In the genomic region with DNA sequence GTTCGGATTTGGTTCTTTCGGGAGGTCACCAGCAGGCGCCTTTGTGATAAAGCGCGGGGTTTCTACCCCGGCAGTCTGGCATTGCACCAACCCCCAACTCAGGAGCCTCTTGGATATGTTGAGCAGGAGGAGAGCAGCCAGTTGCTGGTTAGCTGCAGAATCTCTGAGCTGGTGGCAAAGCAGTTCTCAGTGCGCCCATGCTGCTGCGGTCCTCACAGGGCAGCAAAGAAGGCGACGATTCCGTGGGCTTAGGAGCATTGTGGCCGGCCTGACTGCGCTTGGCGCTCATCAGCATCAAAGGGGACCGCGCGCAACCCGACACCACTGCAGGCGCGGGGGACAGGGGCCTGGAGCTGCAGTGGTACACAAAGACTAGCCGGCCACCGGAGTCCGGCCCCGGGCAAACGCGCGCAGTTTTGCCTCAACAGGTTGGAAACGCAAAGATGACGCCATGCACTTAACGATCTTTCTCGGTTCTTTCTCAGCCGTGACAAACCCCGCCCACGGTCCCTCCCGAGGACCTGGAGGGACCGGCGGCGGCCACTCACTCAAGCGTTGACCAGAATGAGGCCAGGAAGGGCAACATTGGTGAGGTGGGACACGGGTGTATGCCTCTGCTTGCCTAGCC, we compare ENCODE assay signal across 8 mouse cellular contexts. TPM values are rescaled to one million over a fixed set of nuclear protein-coding genes. Genes with fewer than 3 reads are reported as not detected.
DNase-seq lines count a peak whose midpoint lies in the region; ATAC-seq lines count a peak whose summit lies in the region.

No protein-coding gene starts in this region.

- intact Hi-C loops in left cerebral cortex, postnatal 4 days (cut with DNase I), result no loop called here
- intact Hi-C loops in left cerebral cortex, postnatal 14 days (cut with DNase I), result no loop called here

- 0 out of 2 replicates have a peak, but pooled peaks have one; percentile 9 for ATAC-seq in hindbrain, embryonic 14.5 days (ENCODE audit: low FRiP score)
- no peak; the same call in 1 of the 2 replicates for ATAC-seq in liver, embryonic 11.5 days (replicated peaks; ENCODE audit: low FRiP score)
- ATAC-seq in neural tube, embryonic 13.5 days (ENCODE audit: low read depth), result peak; percentile 67; the same call in 1 of the 2 replicates

- peak overlapping the region; percentile 56; the same call in 1 of the 2 replicates for H3K9ac ChIP-seq in hindbrain, embryonic 14.5 days
- peak overlapping the region; percentile 62 for H3K9ac ChIP-seq in liver, embryonic 11.5 days (ENCODE audit: low read depth, low read length)
- H3K9ac ChIP-seq in neural tube, embryonic 13.5 days, result peak overlapping the region; percentile 62

- H3K4me2 ChIP-seq in hindbrain, embryonic 14.5 days (replicated peaks), result peak overlapping the region; percentile 86
- peak overlapping the region; percentile 97 for H3K4me2 ChIP-seq in liver, embryonic 11.5 days
- peak overlapping the region; percentile 83 for H3K4me2 ChIP-seq in neural tube, embryonic 13.5 days

- WGBS in hindbrain, embryonic 14.5 days, result under 1% methylated on average over 40 of the region's 40 CpGs
- under 1% methylated on average over 40 of the region's 40 CpGs for WGBS in liver, embryonic 11.5 days
- 0% methylated on average over 40 of the region's 40 CpGs for WGBS in neural tube, embryonic 13.5 days

- H3K4me3 ChIP-seq in hindbrain, embryonic 14.5 days (replicated peaks; ENCODE audit: low read length), result peak overlapping the region; percentile 41
- peak overlapping the region; percentile 66 for H3K4me3 ChIP-seq in liver, embryonic 11.5 days (ENCODE audit: low read depth, low read length)
- peak overlapping the region; percentile 46 for H3K4me3 ChIP-seq in neural tube, embryonic 13.5 days

- peaks cover 29% of the 10 kb centered on the region for H3K27me3 ChIP-seq in hindbrain, embryonic 14.5 days (ENCODE audit: control insufficient read depth, insufficient read depth, low read length)
- peaks cover 31% of the 10 kb centered on the region for H3K27me3 ChIP-seq in liver, embryonic 11.5 days (replicated peaks; ENCODE audit: control insufficient read depth, insufficient read depth, low read length)
- peaks cover 33% of the 10 kb centered on the region for H3K27me3 ChIP-seq in neural tube, embryonic 13.5 days

- no peaks in the 10 kb centered on the region for H3K9me3 ChIP-seq in hindbrain, embryonic 14.5 days (ENCODE audit: control insufficient read depth, low read length)
- no peaks in the 10 kb centered on the region for H3K9me3 ChIP-seq in liver, embryonic 11.5 days (ENCODE audit: control insufficient read depth, low read length)
- H3K9me3 ChIP-seq in neural tube, embryonic 13.5 days, result no peaks in the 10 kb centered on the region

- peak; percentile 45 for DNase-seq in left cerebral cortex, postnatal 4 days
- no peak for DNase-seq in left cerebral cortex, postnatal 14 days (ENCODE audit: low spot score in 2 of 2)
- DNase-seq in embryo, embryonic 11.5 days (ENCODE audit: low read depth, low spot score), result peak; percentile 63
- DNase-seq in hindbrain, embryonic 14.5 days (ENCODE audit: low spot score), result no peak
- DNase-seq in liver, embryonic 11.5 days (ENCODE audit: low spot score), result peak; percentile 60
- DNase-seq in cerebellum, postnatal 36 days, result no peak
- no peak for DNase-seq in gastrocnemius, adult 8-10 months (ENCODE audit: low spot score in 2 of 2)

- no peaks in the 10 kb centered on the region for H3K36me3 ChIP-seq in hindbrain, embryonic 14.5 days (replicated peaks; ENCODE audit: control insufficient read depth, insufficient read depth)
- H3K36me3 ChIP-seq in liver, embryonic 11.5 days (ENCODE audit: control insufficient read depth, insufficient read depth, low read length), result no peaks in the 10 kb centered on the region
- no peaks in the 10 kb centered on the region for H3K36me3 ChIP-seq in neural tube, embryonic 13.5 days

- H3K27ac ChIP-seq in hindbrain, embryonic 14.5 days, result no peak overlapping the region
- peak overlapping the region; percentile 36; the same call in 1 of the 2 replicates for H3K27ac ChIP-seq in liver, embryonic 11.5 days (ENCODE audit: low read depth, low read length)
- 0 out of 2 replicates have a peak overlapping the region, but pooled peaks have one; percentile 10 for H3K27ac ChIP-seq in neural tube, embryonic 13.5 days (replicated peaks)

- H3K4me1 ChIP-seq in hindbrain, embryonic 14.5 days (replicated peaks; ENCODE audit: control insufficient read depth, insufficient read depth, low read length), result peaks cover 14% of the 10 kb centered on the region
- peaks cover 30% of the 10 kb centered on the region for H3K4me1 ChIP-seq in liver, embryonic 11.5 days (replicated peaks; ENCODE audit: control insufficient read depth, insufficient read depth, low read length)
- H3K4me1 ChIP-seq in neural tube, embryonic 13.5 days (replicated peaks), result peaks cover 31% of the 10 kb centered on the region

RNA-seq across cellular contexts. Expression of a gene that starts 0.9 kb away (rescaled TPM):
- 10 to 100 TPM; 18.4 to 21.4 TPM for total RNA-seq in left cerebral cortex, postnatal 4 days (2021)
- 10 to 100 TPM in 1 of 2 experiments, 1 to 10 TPM in 1; 9.5 to 10.7 TPM for total RNA-seq in left cerebral cortex, postnatal 14 days (2021)
- polyA plus RNA-seq in hindbrain, embryonic 14.5 days (2014; fragmentation: Nextera tagmentation; extraction: Ambion mirVana), result 38.6 and 51.2 TPM in 2 replicates
- 55.3 and 60.2 TPM in 2 replicates for polyA plus RNA-seq in liver, embryonic 11.5 days (2014; fragmentation: Nextera tagmentation; extraction: Ambion mirVana)
- polyA plus RNA-seq in neural tube, embryonic 13.5 days (2015; fragmentation: Nextera tagmentation; extraction: Ambion mirVana), result 63.3 and 64.2 TPM in 2 replicates
- 1 to 10 TPM; 2.2 to 5.9 (median 3.7) TPM for total RNA-seq in gastrocnemius, adult 8-10 months (2022)

Comparison
In these comparisons a context has a peak if more than half of its experiments do, and no peak if none do; other contexts are left out.
1. DNase-seq: peak in left cerebral cortex, postnatal 4 days (single experiment), embryo, embryonic 11.5 days (single experiment) and liver, embryonic 11.5 days (single experiment); none in left cerebral cortex, postnatal 14 days (0 of 2), hindbrain, embryonic 14.5 days (single experiment), cerebellum, postnatal 36 days (0 of 2) and gastrocnemius, adult 8-10 months (0 of 2).
2. Peak in every context shown above with its lines, with median percentiles within 50 percentile points of each other: H3K4me2 ChIP-seq, H3K4me3 ChIP-seq and H3K9ac ChIP-seq.